Mouse (Mus musculus): ENCODE measurements at regions not wholly inside any gene's neighbourhood (a gene's known extent, or its start where the extent isn't known, plus 50 kb on each side); places are given as distances from the start of the nearest gene placed in this dataset.
A peak's percentile ranks its signal among the peaks of the same experiment; 100 is the strongest.

GRCm38 (mm10) chr2:72614256-72614655 is 138.3 kb downstream of the Cdca7 start:
- no peak overlapping the region for H3K27ac ChIP-seq (ENCODE audit: low read depth, low read length)
- WGBS: 56% methylated on average over 8 of the region's 8 CpGs
- no peak for TF ChIP-seq CTCF (IDR thresholded peaks at IDR 0.05; ENCODE audit: low read depth)

GRCm38 (mm10) chr2:72615869-72616268 is 139.9 kb downstream of the Cdca7 start:
- Histone ChIP-seq H3K27me3 (ENCODE audit: insufficient read depth, low read length) (no peaks in the 10 kb centered on the region), H3K4me3 (ENCODE audit: low read depth, low read length) (no peak overlapping the region), H3K9ac (no peak overlapping the region), H3K27ac (ENCODE audit: low read depth, low read length) (no peak overlapping the region), H3K4me2 (ENCODE audit: low read depth) (no peak overlapping the region), H3K36me3 (ENCODE audit: insufficient read depth) (no peaks in the 10 kb centered on the region), H3K9me3 (ENCODE audit: low read length) (no peaks in the 10 kb centered on the region; the same call in 1 of the 2 replicates), H3K4me1 (ENCODE audit: insufficient read depth) (no peaks in the 10 kb centered on the region)
- DNase-seq (no peak), ATAC-seq (no peak)
- WGBS: 97% methylated on average over 2 of the region's 2 CpGs
- TF ChIP-seq CTCF (IDR thresholded peaks at IDR 0.05; ENCODE audit: low read depth): no peak

More at GRCm38 (mm10) chr2:72614256-72614655, 138.3 kb downstream of the Cdca7 start:
- no peaks in the 10 kb centered on the region for H3K4me1 ChIP-seq (ENCODE audit: insufficient read depth)
- H3K27me3 ChIP-seq (ENCODE audit: insufficient read depth, low read length): no peaks in the 10 kb centered on the region
- H3K4me2 ChIP-seq (ENCODE audit: low read depth): no peak overlapping the region
- no peak for ATAC-seq
- no peak overlapping the region for H3K9ac ChIP-seq
- DNase-seq: no peak
- H3K4me3 ChIP-seq (ENCODE audit: low read depth, low read length): no peak overlapping the region
- H3K9me3 ChIP-seq (ENCODE audit: low read length): no peaks in the 10 kb centered on the region; the same call in 1 of the 2 replicates
- H3K36me3 ChIP-seq (ENCODE audit: insufficient read depth): no peaks in the 10 kb centered on the region

- Histone ChIP-seq H3K4me1 (ENCODE audit: insufficient read depth) (no peaks in the 10 kb centered on the region), H3K27ac (ENCODE audit: low read depth, low read length) (no peak overlapping the region)
- no peak for DNase-seq
Measured at GRCm38 (mm10) chr2:72616412-72616811, 140.5 kb downstream of the Cdca7 start.

GRCm38 (mm10) chr2:72619446-72619845 is 143.5 kb downstream of the Cdca7 start:
- Histone ChIP-seq H3K27me3 (ENCODE audit: insufficient read depth, low read length) (no peaks in the 10 kb centered on the region), H3K27ac (ENCODE audit: low read depth, low read length) (no peak overlapping the region), H3K4me1 (ENCODE audit: insufficient read depth) (no peaks in the 10 kb centered on the region), H3K9me3 (ENCODE audit: low read length) (no peaks in the 10 kb centered on the region), H3K36me3 (ENCODE audit: insufficient read depth) (no peaks in the 10 kb centered on the region), H3K4me2 (ENCODE audit: low read depth) (no peak overlapping the region), H3K9ac (no peak overlapping the region), H3K4me3 (ENCODE audit: low read depth, low read length) (no peak overlapping the region)
- no peak for DNase-seq
- no peak for TF ChIP-seq CTCF (IDR thresholded peaks at IDR 0.05; ENCODE audit: low read depth)
- ATAC-seq: no peak
- 40% methylated on average over 4 of the region's 4 CpGs for WGBS

More at GRCm38 (mm10) chr2:72616412-72616811, 140.5 kb downstream of the Cdca7 start:
- H3K9ac ChIP-seq: no peak overlapping the region
- TF ChIP-seq CTCF (IDR thresholded peaks at IDR 0.05; ENCODE audit: low read depth): no peak
- no peaks in the 10 kb centered on the region for H3K36me3 ChIP-seq (ENCODE audit: insufficient read depth)
- H3K9me3 ChIP-seq (ENCODE audit: low read length): no peaks in the 10 kb centered on the region; the same call in 1 of the 2 replicates
- H3K4me2 ChIP-seq (ENCODE audit: low read depth): no peak overlapping the region
- no peaks in the 10 kb centered on the region for H3K27me3 ChIP-seq (ENCODE audit: insufficient read depth, low read length)
- H3K4me3 ChIP-seq (ENCODE audit: low read depth, low read length): no peak overlapping the region
- ATAC-seq: no peak

- WGBS: 4% methylated on average over 9 of the region's 9 CpGs
- ATAC-seq: no peak
Measured at GRCm38 (mm10) chr2:72620182-72620652, 144.3 kb downstream of the Cdca7 start.

GRCm38 (mm10) chr2:72627915-72628314 is 152.0 kb downstream of the Cdca7 start:
- Histone ChIP-seq H3K27me3 (ENCODE audit: insufficient read depth, low read length) (no peaks in the 10 kb centered on the region), H3K4me3 (ENCODE audit: low read depth, low read length) (no peak overlapping the region), H3K27ac (ENCODE audit: low read depth, low read length) (no peak overlapping the region), H3K9ac (no peak overlapping the region), H3K4me2 (ENCODE audit: low read depth) (no peak overlapping the region), H3K36me3 (ENCODE audit: insufficient read depth) (no peaks in the 10 kb centered on the region), H3K9me3 (ENCODE audit: low read length) (no peaks in the 10 kb centered on the region), H3K4me1 (ENCODE audit: insufficient read depth) (peaks cover 19% of the 10 kb centered on the region)
- WGBS: 31% methylated on average over 3 of the region's 3 CpGs
- no peak for ATAC-seq
- peak; percentile 13 for DNase-seq
- TF ChIP-seq CTCF (IDR thresholded peaks at IDR 0.05; ENCODE audit: low read depth): no peak

More at GRCm38 (mm10) chr2:72620182-72620652, 144.3 kb downstream of the Cdca7 start:
- TF ChIP-seq CTCF (IDR thresholded peaks at IDR 0.05; ENCODE audit: low read depth): peak; percentile 22; the same call in 1 of the 2 replicates
- peak overlapping the region; percentile 2; the same call in 1 of the 2 replicates for H3K4me2 ChIP-seq (ENCODE audit: low read depth)
- H3K27ac ChIP-seq (ENCODE audit: low read depth, low read length): no peak overlapping the region
- no peak overlapping the region for H3K4me3 ChIP-seq (ENCODE audit: low read depth, low read length)
- H3K36me3 ChIP-seq (ENCODE audit: insufficient read depth): no peaks in the 10 kb centered on the region
- H3K27me3 ChIP-seq (ENCODE audit: insufficient read depth, low read length): no peaks in the 10 kb centered on the region
- no peak for DNase-seq
- no peaks in the 10 kb centered on the region for H3K4me1 ChIP-seq (ENCODE audit: insufficient read depth)
- H3K9ac ChIP-seq: no peak overlapping the region
- no peaks in the 10 kb centered on the region for H3K9me3 ChIP-seq (ENCODE audit: low read length)

- H3K27ac ChIP-seq (ENCODE audit: low read depth, low read length): no peak overlapping the region
- peak; percentile 42 for DNase-seq
- H3K9ac ChIP-seq: no peak overlapping the region
- no peaks in the 10 kb centered on the region for H3K9me3 ChIP-seq (ENCODE audit: low read length)
- H3K4me2 ChIP-seq (ENCODE audit: low read depth): peak overlapping the region; percentile 34
- no peak for TF ChIP-seq CTCF (IDR thresholded peaks at IDR 0.05; ENCODE audit: low read depth)
- ATAC-seq: no peak
- H3K36me3 ChIP-seq (ENCODE audit: insufficient read depth): no peaks in the 10 kb centered on the region
- H3K27me3 ChIP-seq (ENCODE audit: insufficient read depth, low read length): no peaks in the 10 kb centered on the region
- WGBS: 11% methylated on average over 16 of the region's 16 CpGs
- no peak overlapping the region for H3K4me3 ChIP-seq (ENCODE audit: low read depth, low read length)
- H3K4me1 ChIP-seq (ENCODE audit: insufficient read depth): peaks cover 19% of the 10 kb centered on the region
Measured at GRCm38 (mm10) chr2:72628626-72629470, 152.9 kb downstream of the Cdca7 start.
